7 mouse cellular contexts compared by ENCODE assay signal in genomic region chr17:6827740-6828461, GRCm38 (mm10). TPM values are rescaled to one million over a fixed set of nuclear protein-coding genes. Genes with fewer than 3 reads are reported as not detected.
DNase-seq lines count a peak whose midpoint lies in the region; ATAC-seq lines count a peak whose summit lies in the region.

No protein-coding gene starts in this region.

- H3K4me2 ChIP-seq in embryonic facial prominence, embryonic 12.5 days (replicated peaks), result peak overlapping the region; percentile 72
- peak overlapping the region; percentile 77 for H3K4me2 ChIP-seq in limb, embryonic 11.5 days (ENCODE audit: low read depth, severe bottlenecking)
- peak overlapping the region; percentile 88 for H3K4me2 ChIP-seq in midbrain, embryonic 14.5 days (ENCODE audit: low read length)

- 1% methylated on average over 64 of the region's 64 CpGs for WGBS in embryonic facial prominence, embryonic 12.5 days
- WGBS in limb, embryonic 11.5 days, result 1% methylated on average over 64 of the region's 64 CpGs
- under 1% methylated on average over 64 of the region's 64 CpGs for whole genome bisulfite sequencing in midbrain, embryonic 14.5 days

- peak overlapping the region; percentile 94 for H3K27ac ChIP-seq in embryonic facial prominence, embryonic 12.5 days
- peak overlapping the region; percentile 85 for H3K27ac ChIP-seq in limb, embryonic 11.5 days (replicated peaks; ENCODE audit: low read depth, low read length)
- H3K27ac ChIP-seq in midbrain, embryonic 14.5 days (replicated peaks; ENCODE audit: low read depth, low read length), result peak overlapping the region; percentile 98

- peak; percentile 96 for ATAC-seq in embryonic facial prominence, embryonic 12.5 days (ENCODE audit: insufficient number of reproducible peaks, insufficient read depth, low FRiP score, low TSS enrichment)
- ATAC-seq in limb, embryonic 11.5 days (ENCODE audit: insufficient number of reproducible peaks, low FRiP score, low TSS enrichment, low read depth), result peak; percentile 99
- ATAC-seq in midbrain, embryonic 14.5 days (ENCODE audit: low FRiP score, low TSS enrichment), result peak; percentile 98

- no peaks in the 10 kb centered on the region for H3K36me3 ChIP-seq in embryonic facial prominence, embryonic 12.5 days
- no peaks in the 10 kb centered on the region for H3K36me3 ChIP-seq in limb, embryonic 11.5 days (ENCODE audit: control insufficient read depth, insufficient read depth, low read length)
- H3K36me3 ChIP-seq in midbrain, embryonic 14.5 days (ENCODE audit: control insufficient read depth, insufficient read depth, low read length), result no peaks in the 10 kb centered on the region

- H3K4me3 ChIP-seq in embryonic facial prominence, embryonic 12.5 days, result peak overlapping the region; percentile 55
- peak overlapping the region; percentile 60 for H3K4me3 ChIP-seq in limb, embryonic 11.5 days (ENCODE audit: low read depth, low read length)
- peak overlapping the region; percentile 56 for H3K4me3 ChIP-seq in midbrain, embryonic 14.5 days (replicated peaks; ENCODE audit: low read depth, low read length)

- H3K9ac ChIP-seq in embryonic facial prominence, embryonic 12.5 days, result peak overlapping the region; percentile 57
- H3K9ac ChIP-seq in limb, embryonic 11.5 days (ENCODE audit: low read length), result peak overlapping the region; percentile 78
- peak overlapping the region; percentile 69 for H3K9ac ChIP-seq in midbrain, embryonic 14.5 days (replicated peaks; ENCODE audit: low read length)

- H3K27me3 ChIP-seq in embryonic facial prominence, embryonic 12.5 days, result no peaks in the 10 kb centered on the region
- H3K27me3 ChIP-seq in limb, embryonic 11.5 days (ENCODE audit: control insufficient read depth, insufficient read depth, low read length), result no peaks in the 10 kb centered on the region
- H3K27me3 ChIP-seq in midbrain, embryonic 14.5 days (ENCODE audit: control insufficient read depth, insufficient read depth, low read length), result no peaks in the 10 kb centered on the region

- peaks cover 8% of the 10 kb centered on the region; the same call in 1 of the 2 replicates for H3K4me1 ChIP-seq in embryonic facial prominence, embryonic 12.5 days
- H3K4me1 ChIP-seq in limb, embryonic 11.5 days (ENCODE audit: control insufficient read depth, insufficient read depth, low read length), result 0 out of 2 replicates have a peak, but pooled peaks cover 2% of the 10 kb centered on the region
- H3K4me1 ChIP-seq in midbrain, embryonic 14.5 days (ENCODE audit: control insufficient read depth, insufficient read depth, low read length), result peaks cover 10% of the 10 kb centered on the region; the same call in 1 of the 2 replicates

- H3K9me3 ChIP-seq in embryonic facial prominence, embryonic 12.5 days, result no peaks in the 10 kb centered on the region
- H3K9me3 ChIP-seq in limb, embryonic 11.5 days (ENCODE audit: control insufficient read depth, low read length), result no peaks in the 10 kb centered on the region
- no peaks in the 10 kb centered on the region for H3K9me3 ChIP-seq in midbrain, embryonic 14.5 days (ENCODE audit: control insufficient read depth, low read length)

- peak; percentile 94 for DNase-seq in adrenal gland, postnatal 25 days
- DNase-seq in heart, adult 11 months, result peak; percentile 99
- peak; percentile 97 for DNase-seq in kidney, adult 18-20 months
- peak; percentile 98 for DNase-seq in limb, embryonic 11.5 days (ENCODE audit: low spot score)
- DNase-seq in midbrain, embryonic 14.5 days, result peak; percentile 99
- peak; percentile 97 to 98 for DNase-seq in spleen, adult 18-20 months

RNA-seq across cellular contexts. Expression of gene Ezr, which starts 45.3 kb away (rescaled TPM):
- total RNA-seq in adrenal gland, postnatal 25 days (2021), result 17.9 and 29.0 TPM in 2 replicates
- 48.6 and 52.2 TPM in 2 replicates for polyA plus RNA-seq in embryonic facial prominence, embryonic 12.5 days (2016; fragmentation: Nextera tagmentation; extraction: Ambion mirVana)
- 25.6 and 26.9 TPM in 2 replicates for polyA plus RNA-seq in limb, embryonic 11.5 days (2014; fragmentation: Nextera tagmentation; extraction: Ambion mirVana)
- 20.8 and 27.8 TPM in 2 replicates for polyA plus RNA-seq in midbrain, embryonic 14.5 days (2014; fragmentation: Nextera tagmentation; extraction: Ambion mirVana)

Comparison
In these comparisons a context has a peak if more than half of its experiments do, and no peak if none do; other contexts are left out.
1. Peak in every context shown above with its lines: DNase-seq, ATAC-seq, H3K4me3 ChIP-seq and H3K27ac ChIP-seq.